Mouse (Mus musculus) cerebellum, adult 2 months (tissue): ENCODE measurements around the gene Frmd4a. TPM values are rescaled to one million over a fixed set of nuclear protein-coding genes. Genes with fewer than 3 reads are reported as not detected.

Experiments used
- DNase-seq, 2 experiments: peaks; one replicate each; pipeline ENCODE4 v3.0.0; 2021
- H3K27ac ChIP-seq: fragments of 200-500 bp; 2 replicates; pipeline ENCODE4 v1.5.1; 2012; ENCODE audit warnings: low read length, control low read depth, inconsistent platforms; ENCODE audit not compliant: insufficient read depth
- H3K27me3 ChIP-seq: fragments of 200-500 bp; 2 replicates; pipeline ENCODE4 v1.6.1; 2012; ENCODE audit warnings: inconsistent platforms, mild to moderate bottlenecking, low read length, moderate library complexity; ENCODE audit not compliant: control insufficient read depth, insufficient read depth
- H3K4me1 ChIP-seq: fragments of 200-500 bp; 2 replicates; pipeline ENCODE4 v1.6.1; 2011; ENCODE audit warnings: low read length; ENCODE audit not compliant: control insufficient read depth, insufficient read depth
- H3K4me3 ChIP-seq: fragments of 200-500 bp; replicated peaks from 2 replicates; pipeline ENCODE3; 2011; ENCODE audit warnings: mild to moderate bottlenecking, low read depth, low read length, control low read depth; ENCODE audit not compliant: insufficient read depth
- CTCF ChIP-seq: fragments of 200-500 bp; IDR thresholded peaks from 2 replicates; pipeline ENCODE4 v1.5.1; 2011; ENCODE audit warnings: low read depth, mild to moderate bottlenecking, control low read depth, low read length, moderate library complexity, borderline replicate concordance; ENCODE audit not compliant: insufficient read depth
- POLR2A ChIP-seq: fragments of 200-500 bp; IDR thresholded peaks from 2 replicates; pipeline ENCODE4 v1.6.1; 2011; ENCODE audit warnings: low read length, control low read depth, borderline replicate concordance; ENCODE audit not compliant: insufficient read depth
- WGBS: fragments of 180-500 bp; shearing (Covaris S2); methylation state at CpG from one replicate; pipeline ENCODE4 v1.1.7; 2018; 5-methylcytosine and 5-hydroxymethylcytosine counted together
- polyA plus RNA-seq: library from polyadenylated mRNA; depleted of rRNA; stranded (reverse); fragments of >200 nt; gene quantifications from 2 replicates; pipeline ENCODE4 v1.2.3, GENCODE M21; 2012

Frmd4a gene
- polyA plus RNA-seq, 1 experiment: 33.6 TPM

DNA sequence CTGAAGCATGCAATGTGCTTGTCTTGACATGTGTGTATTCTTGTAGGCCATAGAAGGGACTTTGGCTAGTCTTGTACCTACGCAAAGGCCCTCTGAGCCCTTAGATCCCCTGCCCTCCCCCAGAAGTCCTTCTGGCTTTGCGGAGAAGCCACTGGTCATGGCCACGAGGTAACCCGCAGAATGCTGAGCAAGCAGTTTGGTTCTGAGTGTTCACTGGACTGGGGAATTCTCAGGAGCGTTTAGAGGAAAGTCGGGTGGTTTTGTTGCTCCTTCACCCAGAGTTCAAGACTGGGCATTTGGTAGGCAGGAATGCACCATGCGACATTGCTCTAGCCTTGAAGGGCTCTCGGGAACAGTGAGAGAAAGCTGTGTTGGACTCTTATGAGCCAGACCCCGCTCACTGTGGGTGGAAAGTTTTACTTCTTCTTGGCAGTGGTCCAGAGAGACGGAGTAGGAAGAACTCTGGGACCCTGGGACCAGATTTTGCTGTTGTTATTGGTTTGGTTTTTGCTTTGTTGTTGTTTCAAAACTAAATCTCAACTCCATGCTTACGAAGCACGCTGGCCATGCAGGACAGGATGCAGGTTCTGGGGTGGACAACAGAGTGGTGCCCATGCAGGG, 432.5 kb downstream of the Frmd4a start:
- Histone ChIP-seq H3K4me1 (no peaks in the 10 kb centered on the region; the same call in 1 of the 2 replicates), H3K27me3 (no peaks in the 10 kb centered on the region), H3K27ac (no peak overlapping the region), H3K4me3 (no peak overlapping the region)
- TF ChIP-seq POLR2A (no peak), CTCF (no peak)
- no peak for DNase-seq
- WGBS: 50% methylated on average over 12 of the region's 12 CpGs

- Histone ChIP-seq H3K27ac (no peak overlapping the region), H3K4me1 (no peaks in the 10 kb centered on the region), H3K27me3 (no peaks in the 10 kb centered on the region), H3K4me3 (no peak overlapping the region)
- WGBS: 56% methylated on average over 12 of the region's 12 CpGs
- DNase-seq: no peak
- no peak for TF ChIP-seq POLR2A
- TF ChIP-seq CTCF: no peak
Observed at GRCm38 (mm10) chr2:4452590-4453400, 435.3 kb downstream of the Frmd4a start.

DNA sequence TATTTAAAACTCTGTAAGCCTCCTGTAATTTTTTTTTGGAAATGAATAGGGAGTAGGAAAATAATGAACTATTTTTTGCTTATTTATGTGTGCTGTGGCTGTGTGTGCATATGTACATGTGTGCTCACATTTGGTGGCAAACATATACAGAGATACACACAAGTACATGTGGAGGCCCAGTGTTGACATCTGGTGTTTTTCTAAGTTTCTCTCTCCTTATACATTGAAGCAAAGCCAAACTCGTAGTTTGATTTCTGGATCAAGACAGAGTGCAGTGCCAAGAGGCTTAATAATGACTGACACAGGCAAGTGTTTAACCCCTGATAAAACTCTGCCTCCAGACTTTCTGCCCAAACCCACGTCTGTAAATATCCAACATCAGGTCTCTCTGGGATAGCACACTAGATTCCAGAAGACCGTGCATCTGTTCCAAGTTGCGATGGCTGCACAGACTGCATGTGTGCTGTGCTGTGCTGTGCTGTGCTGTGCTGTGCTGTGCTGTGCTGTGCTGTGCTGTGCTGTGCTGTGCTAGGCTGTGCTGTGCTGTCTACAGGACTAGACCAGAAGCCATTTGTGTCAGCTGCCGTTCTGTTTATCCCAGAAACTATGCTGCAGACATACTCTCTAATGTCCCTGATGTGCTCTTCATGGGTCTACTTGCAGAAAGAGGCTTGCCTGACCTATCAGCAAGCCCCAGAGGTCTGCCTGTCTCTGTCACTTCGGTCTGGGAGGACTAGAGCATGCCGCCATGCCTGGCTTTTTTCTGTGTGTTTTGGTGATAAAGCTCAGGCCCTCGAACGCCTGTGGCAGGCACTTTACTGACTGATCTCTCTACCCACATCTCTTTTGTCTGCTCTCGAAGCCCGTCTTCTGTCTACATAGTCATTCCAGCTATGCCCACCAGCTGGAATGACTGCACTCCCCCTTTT, 437.8 kb downstream of the Frmd4a start:
- DNase-seq: no peak
- Histone ChIP-seq H3K27me3 (no peaks in the 10 kb centered on the region), H3K4me3 (no peak overlapping the region), H3K4me1 (no peaks in the 10 kb centered on the region), H3K27ac (no peak overlapping the region)
- WGBS: 58% methylated on average over 11 of the region's 11 CpGs
- no peak for TF ChIP-seq CTCF
- TF ChIP-seq POLR2A: no peak

DNA sequence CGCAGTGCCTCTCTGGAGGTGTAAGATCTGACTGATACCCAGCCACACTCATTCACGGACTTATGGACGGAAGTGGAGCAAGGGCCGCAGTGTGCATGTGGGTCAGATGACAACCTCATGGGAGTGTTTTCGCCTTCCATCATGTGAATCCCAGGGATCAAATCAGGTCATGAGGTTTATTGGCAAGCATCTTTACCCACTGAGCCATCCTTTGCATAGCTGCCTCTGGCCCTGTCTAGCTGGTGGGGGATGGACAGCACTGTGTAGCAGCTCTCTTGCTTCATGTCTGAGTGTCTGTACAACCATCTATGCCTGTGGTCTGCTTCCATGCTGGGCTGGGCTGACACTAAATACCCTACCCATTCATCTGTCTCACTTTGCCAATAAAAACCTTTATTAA, 443.4 kb downstream of the Frmd4a start:
- WGBS: 56% methylated on average over 5 of the region's 5 CpGs

GRCm38 (mm10) chr2:4461514-4461913, 444.0 kb downstream of the Frmd4a start:
- Histone ChIP-seq H3K4me3 (no peak overlapping the region), H3K27me3 (no peaks in the 10 kb centered on the region), H3K27ac (no peak overlapping the region), H3K4me1 (peaks cover 4% of the 10 kb centered on the region)
- DNase-seq: no peak
- 60% methylated on average over 2 of the region's 2 CpGs for WGBS
- TF ChIP-seq CTCF (no peak), POLR2A (no peak)

More for the DNA sequence above, 443.4 kb downstream of the Frmd4a start:
- no peak overlapping the region for H3K27ac ChIP-seq
- H3K4me3 ChIP-seq: no peak overlapping the region
- no peak for DNase-seq
- H3K4me1 ChIP-seq: peaks cover 4% of the 10 kb centered on the region
- TF ChIP-seq POLR2A (no peak), CTCF (no peak)
- no peaks in the 10 kb centered on the region for H3K27me3 ChIP-seq

GRCm38 (mm10) chr2:4462480-4462879, 445.0 kb downstream of the Frmd4a start:
- TF ChIP-seq POLR2A (no peak), CTCF (no peak)
- WGBS: 73% methylated on average over 11 of the region's 11 CpGs
- Histone ChIP-seq H3K27ac (no peak overlapping the region), H3K4me3 (no peak overlapping the region), H3K4me1 (peaks cover 4% of the 10 kb centered on the region), H3K27me3 (no peaks in the 10 kb centered on the region)
- DNase-seq: no peak

DNA sequence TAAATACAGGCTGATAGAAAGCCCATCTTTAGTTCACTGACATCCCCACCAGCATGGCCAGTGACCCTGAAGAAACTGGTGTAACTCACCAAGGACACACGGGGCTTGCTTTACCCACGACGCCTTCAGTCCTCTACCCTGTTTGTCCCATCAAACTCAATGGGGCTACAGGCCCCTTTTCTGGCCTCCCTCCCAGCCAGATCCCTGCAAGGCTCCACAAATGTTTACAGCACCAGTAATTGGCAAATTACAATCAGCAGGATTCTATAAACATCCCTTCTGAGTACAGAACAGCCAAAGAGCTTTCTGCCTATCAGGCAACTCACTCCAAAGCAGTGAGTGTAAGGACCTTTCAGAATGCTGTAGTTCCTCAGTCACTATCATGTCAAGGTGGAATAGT, 448.6 kb downstream of the Frmd4a start:
- H3K4me1 ChIP-seq: peaks cover under 1% of the 10 kb centered on the region
- H3K4me3 ChIP-seq: no peak overlapping the region
- no peak for DNase-seq
- TF ChIP-seq POLR2A (no peak), CTCF (no peak)
- no peak overlapping the region for H3K27ac ChIP-seq
- WGBS: 32% methylated on average over 3 of the region's 3 CpGs
- H3K27me3 ChIP-seq: no peaks in the 10 kb centered on the region
